Mouse (Mus musculus) brown adipose tissue, adult 24 weeks (tissue): ENCODE results near the gene Map3k20. TPM values are rescaled to one million over a fixed set of nuclear protein-coding genes. Genes with fewer than 3 reads are reported as not detected.

Source experiments
- H3K27ac ChIP-seq: fragments of 200-500 bp; replicated peaks from 2 replicates; pipeline ENCODE4 v1.5.1; 2012; ENCODE audit warnings: low read depth, mild to moderate bottlenecking, low read length
- H3K4me1 ChIP-seq: fragments of 200-500 bp; 2 replicates; pipeline ENCODE4 v1.6.1; 2012; ENCODE audit warnings: low read length, mixed read lengths; ENCODE audit not compliant: control insufficient read depth, insufficient read depth, insufficient read length
- H3K4me3 ChIP-seq: fragments of 200-500 bp; 2 replicates; pipeline ENCODE4 v1.5.1; 2012; ENCODE audit warnings: low read depth, mild to moderate bottlenecking, low read length, moderate library complexity; ENCODE audit not compliant: insufficient read depth
- polyA plus RNA-seq: library from polyadenylated mRNA; stranded (reverse); fragments of >200 nt; gene quantifications from 2 replicates; pipeline ENCODE4 v1.2.4, GENCODE M21; 2012; ENCODE audit not compliant: missing spikeins, insufficient read depth, insufficient read length

Gene Map3k20
- polyA plus RNA-seq, 1 experiment: 24.8 TPM

DNA sequence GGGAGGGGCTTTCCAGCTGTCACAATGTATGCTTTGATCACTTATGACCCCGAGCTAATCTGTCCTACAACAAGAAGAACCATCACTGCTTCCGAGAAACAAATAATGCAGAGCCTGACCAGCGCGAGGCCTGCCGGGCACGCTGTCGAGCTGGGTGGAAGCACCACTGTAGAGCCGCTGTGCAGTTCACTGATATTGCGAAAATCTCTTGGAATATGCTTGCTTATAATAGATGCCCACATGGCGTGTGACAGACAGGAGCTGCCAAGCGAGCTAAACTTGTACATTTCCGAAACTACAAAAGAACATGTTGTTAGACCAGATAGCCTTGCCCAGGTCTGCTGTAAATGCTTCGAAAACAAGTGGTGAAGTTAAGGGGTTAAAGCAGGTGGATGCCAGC, 86.7 kb downstream of the Map3k20 start:
- H3K4me3 ChIP-seq: no peak overlapping the region
- peaks cover 22% of the 10 kb centered on the region for H3K4me1 ChIP-seq
- H3K27ac ChIP-seq: no peak overlapping the region

DNA sequence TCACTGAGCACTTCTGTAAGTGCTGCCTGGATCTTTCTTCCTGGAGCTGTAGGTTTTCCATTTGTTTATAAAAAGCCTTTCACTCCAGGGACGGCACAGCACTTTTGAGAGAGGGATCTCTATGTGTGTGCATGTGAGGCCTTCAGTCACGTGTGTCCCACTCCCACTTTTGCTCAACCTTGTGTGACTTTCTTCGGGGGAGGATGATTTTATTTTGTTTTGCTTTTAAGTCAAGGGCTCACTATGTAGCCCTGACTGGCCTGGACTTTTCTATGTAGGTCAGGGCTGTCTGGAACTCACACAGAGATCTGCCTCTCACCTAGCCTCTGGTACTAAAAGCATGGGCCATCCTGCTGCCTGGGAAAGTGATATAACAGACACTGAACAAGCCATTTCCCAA, 88.6 kb downstream of the Map3k20 start:
- Histone ChIP-seq H3K4me3 (no peak overlapping the region), H3K4me1 (peaks cover 14% of the 10 kb centered on the region), H3K27ac (no peak overlapping the region)

GRCm38 (mm10) chr2:72375877-72376276, 90.4 kb downstream of the Map3k20 start:
- Histone ChIP-seq H3K27ac (no peak overlapping the region), H3K4me1 (peaks cover 10% of the 10 kb centered on the region), H3K4me3 (no peak overlapping the region)

DNA sequence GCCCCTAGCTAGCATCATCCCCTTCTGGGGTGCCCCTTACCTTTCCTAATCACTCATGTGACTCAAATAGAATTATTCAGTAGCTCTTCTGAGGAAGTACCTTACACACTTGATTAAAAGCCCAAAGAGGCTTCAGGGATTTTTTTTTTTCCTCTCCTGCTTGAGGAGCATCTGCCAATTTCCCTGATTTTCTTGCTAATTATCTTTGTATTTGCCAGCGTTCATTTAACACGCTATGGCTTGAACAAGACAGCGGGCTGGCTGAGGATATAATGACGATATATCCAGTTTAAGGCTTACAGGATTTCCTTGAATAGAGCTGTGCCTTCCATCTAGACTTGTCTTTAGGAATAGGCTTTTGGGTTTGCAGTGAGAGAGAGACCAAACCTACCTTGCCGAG, 91.5 kb downstream of the Map3k20 start:
- peaks cover 10% of the 10 kb centered on the region for H3K4me1 ChIP-seq
- H3K4me3 ChIP-seq: no peak overlapping the region
- H3K27ac ChIP-seq: no peak overlapping the region

DNA sequence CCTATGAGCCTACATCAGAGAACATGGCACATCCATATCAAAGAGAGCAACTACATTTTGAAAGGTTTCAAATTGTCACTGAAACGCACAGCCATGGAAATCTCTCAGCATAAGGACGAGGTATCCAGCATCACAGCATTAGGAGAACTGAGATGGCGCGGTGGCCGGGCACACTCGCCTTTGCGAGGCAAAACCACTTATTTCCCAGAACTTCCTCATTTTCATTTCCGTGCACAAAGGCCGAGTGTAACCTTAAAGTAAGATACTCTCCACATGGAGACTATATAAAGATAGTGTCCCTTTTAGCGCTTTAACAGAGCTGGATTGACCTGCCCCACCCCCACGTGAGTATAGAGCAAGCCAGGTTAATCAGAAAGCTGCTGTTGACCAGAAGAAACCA, 94.0 kb downstream of the Map3k20 start:
- H3K4me1 ChIP-seq: peaks cover 2% of the 10 kb centered on the region; the same call in 1 of the 2 replicates
- H3K4me3 ChIP-seq: no peak overlapping the region
- H3K27ac ChIP-seq: no peak overlapping the region

- no peaks in the 10 kb centered on the region for H3K4me1 ChIP-seq
- no peak overlapping the region for H3K4me3 ChIP-seq
- no peak overlapping the region for H3K27ac ChIP-seq
These were observed 97.2 kb downstream of the Map3k20 start for GRCm38 (mm10) chr2:72382662-72383061.

- Histone ChIP-seq H3K4me1 (no peaks in the 10 kb centered on the region), H3K27ac (no peak overlapping the region), H3K4me3 (no peak overlapping the region)
These were observed 97.9 kb downstream of the Map3k20 start for GRCm38 (mm10) chr2:72383321-72383720.

DNA sequence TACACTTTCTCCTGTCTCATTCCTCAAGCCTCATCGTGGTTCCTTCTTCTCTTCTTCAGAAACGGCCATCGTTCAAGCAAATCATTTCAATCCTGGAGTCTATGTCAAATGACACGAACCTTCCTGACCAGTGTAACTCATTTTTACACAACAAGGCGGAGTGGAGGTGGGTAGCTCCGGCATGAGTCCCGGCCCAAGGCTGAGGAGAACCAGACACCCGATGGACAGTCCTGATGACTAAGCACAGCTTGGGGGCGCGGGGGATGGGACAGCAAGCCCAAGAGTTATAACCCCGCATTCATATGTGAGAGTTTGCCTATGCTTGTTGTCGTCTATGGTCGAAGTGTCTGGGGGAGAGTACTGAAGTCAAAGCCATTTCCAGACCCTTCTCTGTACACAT, 104.0 kb downstream of the Map3k20 start:
- H3K4me3 ChIP-seq: no peak overlapping the region
- peak overlapping the region; percentile 18; the same call in 1 of the 2 replicates for H3K27ac ChIP-seq
- no peaks in the 10 kb centered on the region for H3K4me1 ChIP-seq

GRCm38 (mm10) chr2:72389942-72390341, 104.5 kb downstream of the Map3k20 start:
- no peaks in the 10 kb centered on the region for H3K4me1 ChIP-seq
- no peak overlapping the region for H3K27ac ChIP-seq
- H3K4me3 ChIP-seq: no peak overlapping the region

- H3K27ac ChIP-seq: no peak overlapping the region
- H3K4me3 ChIP-seq: no peak overlapping the region
- H3K4me1 ChIP-seq: no peaks in the 10 kb centered on the region
These were observed 105.0 kb downstream of the Map3k20 start for GRCm38 (mm10) chr2:72390474-72390873.

GRCm38 (mm10) chr2:72391024-72391423, 105.6 kb downstream of the Map3k20 start:
- H3K4me3 ChIP-seq: no peak overlapping the region

DNA sequence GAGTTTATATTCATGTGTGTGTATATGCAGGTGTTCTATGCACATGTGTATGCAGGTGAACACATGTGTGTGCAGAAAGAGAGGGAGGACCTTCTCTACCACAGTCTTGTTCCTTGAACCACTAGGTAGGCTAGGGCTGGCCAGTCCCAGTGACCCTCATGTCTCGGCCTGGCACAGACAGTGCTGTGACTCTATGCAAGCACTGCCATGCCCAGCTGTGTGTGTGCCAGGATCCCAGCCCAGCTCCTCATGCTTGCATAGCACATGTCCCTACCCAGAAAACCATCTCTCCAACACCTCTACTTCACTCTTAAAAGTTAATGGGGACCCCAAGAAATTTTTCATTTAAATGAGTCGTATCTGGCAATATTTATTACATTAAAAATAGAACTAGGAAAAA, 106.3 kb downstream of the Map3k20 start:
- no peak overlapping the region for H3K4me3 ChIP-seq
- H3K4me1 ChIP-seq: no peaks in the 10 kb centered on the region
- no peak overlapping the region for H3K27ac ChIP-seq

More at GRCm38 (mm10) chr2:72391024-72391423, 105.6 kb downstream of the Map3k20 start:
- Histone ChIP-seq H3K27ac (no peak overlapping the region), H3K4me1 (no peaks in the 10 kb centered on the region)

DNA sequence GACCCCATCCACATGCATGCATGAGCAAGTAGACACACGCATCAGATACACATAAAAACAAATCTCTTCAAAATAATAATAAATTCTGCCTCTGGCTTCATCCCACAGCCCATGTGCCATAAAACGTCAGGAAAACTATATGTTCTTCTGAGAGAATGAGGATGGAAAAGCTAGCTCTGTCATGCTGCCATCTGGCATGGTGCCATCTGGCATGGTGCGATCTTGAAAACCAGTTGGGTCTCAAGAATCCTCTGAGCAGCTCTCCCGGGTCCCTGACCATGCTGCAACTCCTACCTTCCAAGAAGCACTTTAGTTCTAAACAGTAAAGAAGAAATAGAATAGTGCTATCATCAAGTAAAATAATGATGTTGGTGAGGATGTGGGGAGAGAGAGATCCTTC, 106.9 kb downstream of the Map3k20 start:
- no peak overlapping the region for H3K27ac ChIP-seq
- H3K4me3 ChIP-seq: no peak overlapping the region
- no peaks in the 10 kb centered on the region for H3K4me1 ChIP-seq

GRCm38 (mm10) chr2:72396934-72397333, 111.5 kb downstream of the Map3k20 start:
- H3K4me3 ChIP-seq: no peak overlapping the region
- H3K27ac ChIP-seq: no peak overlapping the region
- H3K4me1 ChIP-seq: no peaks in the 10 kb centered on the region; the same call in 1 of the 2 replicates

- Histone ChIP-seq H3K4me1 (no peaks in the 10 kb centered on the region; the same call in 1 of the 2 replicates), H3K4me3 (no peak overlapping the region), H3K27ac (no peak overlapping the region)
These were observed 112.8 kb downstream of the Map3k20 start for GRCm38 (mm10) chr2:72398227-72398626.

DNA sequence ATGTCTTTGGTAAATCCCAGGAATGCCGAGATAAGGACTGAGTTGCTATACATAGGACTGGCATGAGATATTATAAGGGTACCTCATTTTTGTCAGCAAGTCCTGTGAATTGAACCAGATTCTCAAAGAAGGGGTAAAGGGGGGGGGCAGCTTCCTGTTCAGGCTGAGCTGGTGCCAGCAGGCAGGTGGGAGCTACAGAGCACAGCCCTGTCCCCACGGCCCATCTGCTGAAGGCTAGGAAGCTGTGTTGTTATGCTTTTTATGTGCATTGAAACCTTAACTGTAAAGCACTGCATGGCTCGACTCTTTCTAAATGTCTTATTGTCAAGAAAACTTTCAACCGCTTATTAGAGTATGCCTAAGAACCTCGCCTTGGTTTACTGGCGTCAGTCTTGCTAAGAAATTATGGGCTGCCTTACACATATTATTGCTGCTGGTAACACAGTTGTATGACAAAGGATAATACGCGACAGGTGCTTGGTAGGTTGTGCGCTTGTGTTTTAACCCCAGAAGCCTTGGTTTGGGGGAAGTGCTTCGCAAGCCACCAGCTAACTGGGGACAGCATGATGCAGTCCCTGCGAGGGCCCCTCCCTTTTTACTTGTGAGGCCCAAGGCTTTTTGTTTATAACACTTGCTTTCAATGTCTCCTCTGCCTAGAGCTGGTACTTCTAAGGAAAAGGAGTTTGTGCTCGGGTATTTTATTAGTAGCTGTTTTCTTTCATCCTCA, 114.2 kb downstream of the Map3k20 start:
- H3K27ac ChIP-seq: no peak overlapping the region
- no peaks in the 10 kb centered on the region; the same call in 1 of the 2 replicates for H3K4me1 ChIP-seq
- H3K4me3 ChIP-seq: no peak overlapping the region
